Mouse (Mus musculus) gastrocnemius, postnatal 14 days (tissue): ENCODE data around the gene Arhgef10l. TPM values are rescaled to one million over a fixed set of nuclear protein-coding genes. Genes with fewer than 3 reads are reported as not detected.

Experiments used
- microRNA-seq, 2 experiments: library from miRNA; unstranded; fragments of <30 nt; microRNA quantifications; one replicate each; pipeline ENCODE4 v1.2.0; 2021
- total RNA-seq, 2 experiments: library from RNA; stranded (reverse); gene quantifications; 2 replicates each; pipeline ENCODE4 v1.2.3; 2021

Gene Arhgef10l
- total RNA-seq, 2 experiments from 2014 or later, result 39.2 to 49.0 TPM

Small RNAs within 50 kb of the gene (microRNA-seq; reads per million reads assigned to microRNA genes)
- 0 reads per million in 2 experiments for gene Gm23045

Other genes starting within 250 kb of the Arhgef10l start
- gene Rcc2, start 34.5 kb upstream of the Arhgef10l start, total RNA-seq, result 10 to 100 TPM; 14.2 to 19.3 TPM
- not detected for gene Padi6, start 76.6 kb upstream of the Arhgef10l start, total RNA-seq
- under 1 TPM; 0.13 to 0.14 TPM for gene Padi4, start 108.2 kb upstream of the Arhgef10l start, total RNA-seq
- gene Padi3, start 144.6 kb upstream of the Arhgef10l start, total RNA-seq, result 1 to 10 TPM; 1.3 to 1.9 TPM
- under 1 TPM; 0.07 to 0.08 TPM for gene Padi1, start 179.8 kb upstream of the Arhgef10l start, total RNA-seq
- 100 to 1,000 TPM; 101 to 150 TPM for gene Padi2, start 240.3 kb upstream of the Arhgef10l start, total RNA-seq